Mouse (Mus musculus) bone marrow, adult 2 months (tissue): Measurements from ENCODE around the gene Repin1. TPM values are rescaled to one million over a fixed set of nuclear protein-coding genes. Genes with fewer than 3 reads are reported as not detected.

Experiments
- H3K27ac ChIP-seq: fragments of 200-500 bp; 2 replicates; pipeline ENCODE4 v1.5.1; 2012; ENCODE audit warnings: low read depth, mild to moderate bottlenecking, control low read depth, inconsistent platforms, low read length; ENCODE audit not compliant: control insufficient read depth, poor library complexity, insufficient read depth
- H3K4me1 ChIP-seq: fragments of 200-500 bp; 2 replicates; pipeline ENCODE4 v1.6.1; 2011; ENCODE audit warnings: low read length; ENCODE audit not compliant: control insufficient read depth, insufficient read depth
- H3K4me3 ChIP-seq: fragments of 200-500 bp; replicated peaks from 2 replicates; pipeline ENCODE3; 2011; ENCODE audit warnings: mild to moderate bottlenecking, low read depth, low read length, control low read depth; ENCODE audit not compliant: control insufficient read depth
- CTCF ChIP-seq: fragments of 200-500 bp; IDR thresholded peaks from 2 replicates; pipeline ENCODE4 v1.5.1; 2011; ENCODE audit warnings: low read length, control low read depth; ENCODE audit not compliant: control insufficient read depth, insufficient read depth
- POLR2A ChIP-seq: fragments of 200-500 bp; IDR thresholded peaks from 2 replicates; pipeline ENCODE4 v1.6.1; 2011; ENCODE audit warnings: low read depth, mild to moderate bottlenecking, control low read depth, low read length, borderline replicate concordance; ENCODE audit not compliant: control insufficient read depth
- WGBS: fragments of 180-500 bp; shearing (Covaris S2); methylation state at CpG from one replicate; pipeline ENCODE4 v1.1.7; 2018; 5-methylcytosine and 5-hydroxymethylcytosine counted together
- polyA plus RNA-seq: library from polyadenylated mRNA; stranded (reverse); fragments of >200 nt; gene quantifications from 2 replicates; pipeline ENCODE4 v1.2.4, GENCODE M21; 2011; ENCODE audit warnings: low replicate concordance; ENCODE audit not compliant: missing spikeins, insufficient read depth, insufficient read length

The Repin1 gene
- polyA plus RNA-seq, 1 experiment = 5.5 TPM

GRCm38 (mm10) chr6:48555104-48555890 lies 38.4 kb upstream of the Repin1 start:
- Histone ChIP-seq H3K4me1 (no peaks in the 10 kb centered on the region), H3K27ac (peak overlapping the region; percentile 92; the same call in 1 of the 2 replicates), H3K4me3 (peak overlapping the region; percentile 90)
- 22% methylated on average over 14 of the region's 14 CpGs for WGBS
- no peak for TF ChIP-seq CTCF
- no peak for TF ChIP-seq POLR2A

GRCm38 (mm10) chr6:48555956-48556355 lies 37.7 kb upstream of the Repin1 start:
- H3K27ac ChIP-seq = no peak overlapping the region
- no peak overlapping the region for H3K4me3 ChIP-seq
- no peak for TF ChIP-seq POLR2A
- TF ChIP-seq CTCF = no peak
- 73% methylated on average over 3 of the region's 3 CpGs for WGBS
- H3K4me1 ChIP-seq = no peaks in the 10 kb centered on the region

DNA sequence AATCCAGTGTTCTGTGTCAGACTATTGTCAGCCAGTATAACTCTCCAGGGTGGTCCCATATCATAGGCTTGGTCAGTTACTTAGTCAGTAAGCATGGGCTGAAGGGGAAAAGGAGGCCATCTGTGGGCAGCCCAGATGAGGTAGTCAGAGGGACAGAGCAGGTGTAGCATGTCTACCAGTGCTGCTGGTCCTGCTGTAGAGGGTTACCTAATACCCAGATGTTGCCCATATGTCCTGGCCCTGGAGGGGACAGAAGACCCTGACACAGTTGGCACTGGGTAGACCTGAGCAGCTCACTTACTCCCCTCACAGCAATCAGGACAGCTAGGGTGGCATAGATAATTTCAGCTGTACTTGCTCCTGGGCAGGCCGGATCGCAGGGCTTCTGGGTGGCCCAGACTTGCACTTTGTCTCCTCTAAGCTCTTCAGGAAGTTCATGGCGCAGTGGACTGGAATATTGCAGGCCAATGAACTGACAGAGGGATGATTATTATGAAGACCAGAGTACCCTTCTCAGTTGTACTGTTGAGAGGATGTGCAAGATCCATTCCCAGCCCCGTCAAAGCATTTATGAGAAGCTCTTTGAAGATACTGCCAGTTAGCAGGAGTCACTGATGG lies 27.9 kb upstream of the Repin1 start:
- 89% methylated on average over 4 of the region's 4 CpGs for WGBS
- Histone ChIP-seq H3K4me3 (no peak overlapping the region), H3K4me1 (no peaks in the 10 kb centered on the region), H3K27ac (no peak overlapping the region)
- TF ChIP-seq CTCF (no peak), POLR2A (no peak)

DNA sequence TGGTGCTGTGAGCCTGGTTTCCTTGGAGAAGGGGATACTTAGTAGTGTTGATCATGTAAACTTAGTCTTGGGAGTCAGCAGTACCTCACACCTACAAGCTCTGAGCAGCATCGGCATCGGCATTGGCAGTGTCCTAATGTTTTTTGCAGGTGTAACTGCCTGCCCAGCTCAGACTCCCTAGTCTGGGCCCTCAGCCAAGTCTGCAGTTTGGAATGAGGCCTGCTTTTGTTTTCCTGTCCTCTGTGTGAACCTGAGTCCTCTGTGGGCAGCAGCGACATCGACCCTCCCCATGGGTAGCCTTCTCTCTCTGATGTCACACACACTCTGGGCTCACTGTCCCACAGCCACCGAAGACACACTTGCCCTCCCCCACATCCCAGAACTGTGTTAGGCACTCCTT lies 27.4 kb upstream of the Repin1 start:
- Histone ChIP-seq H3K4me1 (no peaks in the 10 kb centered on the region), H3K27ac (no peak overlapping the region), H3K4me3 (no peak overlapping the region)
- TF ChIP-seq POLR2A (no peak), CTCF (no peak)
- 61% methylated on average over 5 of the region's 5 CpGs for WGBS

GRCm38 (mm10) chr6:48568036-48568984 lies 25.4 kb upstream of the Repin1 start:
- Histone ChIP-seq H3K4me1 (no peaks in the 10 kb centered on the region), H3K27ac (no peak overlapping the region), H3K4me3 (no peak overlapping the region)
- TF ChIP-seq CTCF = no peak
- TF ChIP-seq POLR2A = no peak
- 38% methylated on average over 21 of the region's 21 CpGs for WGBS

GRCm38 (mm10) chr6:48569065-48569807 lies 24.4 kb upstream of the Repin1 start:
- TF ChIP-seq CTCF (no peak), POLR2A (no peak)
- Histone ChIP-seq H3K4me3 (no peak overlapping the region), H3K4me1 (no peaks in the 10 kb centered on the region), H3K27ac (no peak overlapping the region)
- 44% methylated on average over 8 of the region's 8 CpGs for WGBS

DNA sequence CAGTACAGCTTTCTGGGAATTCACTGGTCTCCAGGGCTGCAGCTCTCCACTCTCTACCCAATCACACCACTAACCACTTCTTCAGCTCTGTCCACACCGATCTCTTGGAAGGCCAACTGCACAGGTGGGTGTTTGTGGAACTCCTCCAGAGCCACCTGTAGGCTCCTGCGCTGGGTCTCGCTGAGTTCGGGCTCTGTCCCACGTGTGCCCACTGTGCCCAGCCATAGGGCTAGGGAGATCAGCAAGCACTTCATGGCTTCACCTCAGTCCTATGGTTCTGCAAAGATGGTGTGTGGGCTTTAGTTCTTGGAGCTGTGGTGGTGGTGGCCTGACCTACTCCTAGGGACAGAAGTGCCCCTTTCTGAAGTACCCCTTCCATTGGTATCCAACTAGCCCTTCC lies 21.7 kb upstream of the Repin1 start:
- Histone ChIP-seq H3K27ac (no peak overlapping the region), H3K4me3 (no peak overlapping the region), H3K4me1 (no peaks in the 10 kb centered on the region)
- TF ChIP-seq POLR2A (no peak), CTCF (no peak)
- WGBS = 83% methylated on average over 5 of the region's 5 CpGs

- TF ChIP-seq CTCF = no peak
- no peak for TF ChIP-seq POLR2A
- no peak within 1 kb of the TSS for H3K27ac ChIP-seq
- H3K4me1 ChIP-seq = no peaks in the 10 kb centered on the region
- no peak within 1 kb of the TSS for H3K4me3 ChIP-seq
- 70% methylated on average over 6 of the region's 6 CpGs for WGBS
Observed at GRCm38 (mm10) chr6:48572572-48573061, 21.1 kb upstream of the Repin1 start, which contains the start of gene Rarres2. TSS of gene Rarres2 (minus strand) at chr6:48572789.
